Mouse (Mus musculus) E14TG2a.4 (cell line): Measurements from ENCODE around the gene Atp13a1.

Source experiments
- H3K27me3 ChIP-seq: 2 replicates; pipeline ENCODE4 v1.6.1; 2014; ENCODE audit warnings: low read length, control low read depth; ENCODE audit not compliant: insufficient read depth
- H3K36me3 ChIP-seq: 2 replicates; pipeline ENCODE4 v1.6.1; 2014; ENCODE audit warnings: low read length, control low read depth; ENCODE audit not compliant: insufficient read depth
- H3K4me1 ChIP-seq: replicated peaks from 2 replicates; pipeline ENCODE4 v1.6.1; 2014; ENCODE audit warnings: low read depth, low read length, control low read depth
- H3K4me3 ChIP-seq: replicated peaks from 2 replicates; pipeline ENCODE4 v1.5.1; 2014; ENCODE audit warnings: mild to moderate bottlenecking, low read length
- H3K9me3 ChIP-seq: 2 replicates; pipeline ENCODE4 v1.6.1; 2014; ENCODE audit warnings: low read length, control low read depth
- CTCF ChIP-seq: conservative IDR thresholded peaks from 2 replicates; pipeline ENCODE4 v1.5.1; 2014; ENCODE audit warnings: low read length
- NANOG ChIP-seq: IDR thresholded peaks from 2 replicates; pipeline ENCODE4 v1.6.1; 2014; ENCODE audit warnings: borderline replicate concordance, low read length, mixed read lengths
- POU5F1 ChIP-seq: IDR thresholded peaks from 2 replicates; pipeline ENCODE4 v1.6.1; 2014; ENCODE audit warnings: low read length, borderline replicate concordance

The Atp13a1 gene

GRCm38 (mm10) chr8:69821971-69822385 lies 31.0 kb downstream of the Atp13a1 start:
- Histone ChIP-seq H3K4me3 (peak overlapping the region; percentile 83), H3K4me1 (peaks cover 60% of the 10 kb centered on the region), H3K27me3 (peaks cover 30% of the 10 kb centered on the region), H3K9me3 (no peaks in the 10 kb centered on the region), H3K36me3 (peaks cover 31% of the 10 kb centered on the region)
- TF ChIP-seq POU5F1 (no peak), CTCF (no peak), NANOG (no peak)

- H3K4me3 ChIP-seq: peak within 1 kb of the TSS; percentile 83
- no peaks in the 10 kb centered on the region for H3K9me3 ChIP-seq
- TF ChIP-seq POU5F1: no peak
- no peak for TF ChIP-seq CTCF
- no peak for TF ChIP-seq NANOG
- peaks cover 37% of the 10 kb centered on the region for H3K36me3 ChIP-seq
- H3K4me1 ChIP-seq: peaks cover 62% of the 10 kb centered on the region
- peaks cover 30% of the 10 kb centered on the region for H3K27me3 ChIP-seq
Measured at GRCm38 (mm10) chr8:69822386-69823191, 31.6 kb downstream of the Atp13a1 start, which contains the start of gene Lpar2. TSS of gene Lpar2 (plus strand) at chr8:69822429.

GRCm38 (mm10) chr8:69826371-69826770 lies 35.4 kb downstream of the Atp13a1 start:
- Histone ChIP-seq H3K4me3 (peak overlapping the region; percentile 66), H3K27me3 (peaks cover 13% of the 10 kb centered on the region), H3K4me1 (peaks cover 46% of the 10 kb centered on the region), H3K9me3 (no peaks in the 10 kb centered on the region), H3K36me3 (peaks cover 36% of the 10 kb centered on the region)
- no peak for TF ChIP-seq POU5F1
- no peak for TF ChIP-seq CTCF
- no peak for TF ChIP-seq NANOG

GRCm38 (mm10) chr8:69832298-69832853 lies 41.4 kb downstream of the Atp13a1 start, which contains the start of gene Pbx4:
TSS of gene Pbx4 (plus strand) at chr8:69832491.
- Histone ChIP-seq H3K27me3 (no peaks in the 10 kb centered on the region; the same call in 1 of the 2 replicates), H3K9me3 (no peaks in the 10 kb centered on the region), H3K36me3 (peaks cover 6% of the 10 kb centered on the region), H3K4me1 (peaks cover 16% of the 10 kb centered on the region), H3K4me3 (peak within 1 kb of the TSS; percentile 97)
- TF ChIP-seq NANOG (no peak), CTCF (no peak), POU5F1 (no peak)

GRCm38 (mm10) chr8:69837057-69837682 lies 46.2 kb downstream of the Atp13a1 start:
- Histone ChIP-seq H3K9me3 (no peaks in the 10 kb centered on the region), H3K36me3 (peaks cover 5% of the 10 kb centered on the region; the same call in 1 of the 2 replicates), H3K27me3 (no peaks in the 10 kb centered on the region; the same call in 1 of the 2 replicates), H3K4me1 (peaks cover 16% of the 10 kb centered on the region), H3K4me3 (no peak overlapping the region)
- TF ChIP-seq POU5F1: no peak
- TF ChIP-seq CTCF: no peak
- no peak for TF ChIP-seq NANOG

GRCm38 (mm10) chr8:69847167-69848065 lies 56.5 kb downstream of the Atp13a1 start:
- no peaks in the 10 kb centered on the region for H3K36me3 ChIP-seq
- no peak for TF ChIP-seq NANOG
- TF ChIP-seq POU5F1: no peak
- TF ChIP-seq CTCF: no peak
- no peaks in the 10 kb centered on the region for H3K9me3 ChIP-seq
- H3K27me3 ChIP-seq: no peaks in the 10 kb centered on the region
- H3K4me1 ChIP-seq: peaks cover 97% of the 10 kb centered on the region
- peak overlapping the region; percentile 30; the same call in 1 of the 2 replicates for H3K4me3 ChIP-seq

- Histone ChIP-seq H3K27me3 (no peaks in the 10 kb centered on the region), H3K9me3 (no peaks in the 10 kb centered on the region), H3K4me1 (peaks cover 93% of the 10 kb centered on the region), H3K36me3 (no peaks in the 10 kb centered on the region), H3K4me3 (no peak overlapping the region)
- no peak for TF ChIP-seq NANOG
- no peak for TF ChIP-seq CTCF
- no peak for TF ChIP-seq POU5F1
Measured at GRCm38 (mm10) chr8:69848951-69849350, 58.0 kb downstream of the Atp13a1 start.
